Mouse (Mus musculus) midbrain, postnatal 0 days (tissue): Measurements from ENCODE around the gene Tsacc. TPM values are rescaled to one million over a fixed set of nuclear protein-coding genes. Genes with fewer than 3 reads are reported as not detected.

ENCODE experiments used
- ATAC-seq: fragments of 200-750 bp; cut with Nextera tagmentation; 2 replicates; pipeline ENCODE4 v1.8.0; 2017; ENCODE audit warnings: moderate number of reproducible peaks, mild to moderate bottlenecking, moderate TSS enrichment, moderate library complexity; ENCODE audit not compliant: low FRiP score
- DNase-seq: peaks from one replicate; pipeline ENCODE4 v3.0.0-alpha.2; 2015; ENCODE audit warnings: low spot score
- H3K27ac ChIP-seq: fragments of 300-500 bp; sonication (generic); 2 replicates; pipeline ENCODE4 v1.5.1; 2014; ENCODE audit warnings: low read depth, mild to moderate bottlenecking, low read length, mixed read lengths
- H3K27me3 ChIP-seq: fragments of 300-500 bp; sonication (generic); 2 replicates; pipeline ENCODE4 v1.6.1; 2014; ENCODE audit warnings: low read length, control low read depth, mixed read lengths; ENCODE audit not compliant: insufficient read depth
- H3K36me3 ChIP-seq: fragments of 300-500 bp; sonication (generic); 2 replicates; pipeline ENCODE4 v1.6.1; 2014; ENCODE audit warnings: low read length, control low read depth, mixed read lengths; ENCODE audit not compliant: insufficient read depth
- H3K4me1 ChIP-seq: fragments of 300-500 bp; sonication (generic); 2 replicates; pipeline ENCODE4 v1.6.1; 2014; ENCODE audit warnings: mild to moderate bottlenecking, control low read depth, antibody characterized with exemption, low read length, mixed read lengths; ENCODE audit not compliant: insufficient read depth
- H3K4me2 ChIP-seq: fragments of 300-500 bp; sonication (generic); 2 replicates; pipeline ENCODE4 v1.6.1; 2014; ENCODE audit warnings: low read depth, mild to moderate bottlenecking, low read length, mixed read lengths; ENCODE audit not compliant: poor library complexity, severe bottlenecking
- H3K4me3 ChIP-seq: fragments of 300-500 bp; sonication (generic); 2 replicates; pipeline ENCODE4 v1.5.1; 2014; ENCODE audit warnings: low read depth, mild to moderate bottlenecking, low read length, moderate library complexity
- H3K9ac ChIP-seq: fragments of 300-500 bp; sonication (generic); replicated peaks from 2 replicates; pipeline ENCODE4 v1.6.1; 2014; ENCODE audit warnings: mild to moderate bottlenecking, low read length, moderate library complexity, mixed read lengths; ENCODE audit not compliant: poor library complexity, severe bottlenecking
- H3K9me3 ChIP-seq: fragments of 300-500 bp; sonication (generic); 2 replicates; pipeline ENCODE4 v1.6.1; 2016; ENCODE audit warnings: low read length, control low read depth
- CTCF ChIP-seq: IDR thresholded peaks from 2 replicates; pipeline ENCODE4 v1.5.1; 2016; ENCODE audit warnings: antibody characterized with exemption, mild to moderate bottlenecking
- WGBS: fragments of 180-500 bp; shearing (Covaris S2); extraction: QIAGEN DNeasy Blood & Tissue Kit; methylation state at CpG from one replicate; pipeline ENCODE4 v1.1.7; 2014; 5-methylcytosine and 5-hydroxymethylcytosine counted together
- polyA plus RNA-seq: library from polyadenylated mRNA; unstranded; fragments of >200 nt; fragmentation: Nextera tagmentation; extraction: Ambion mirVana; gene quantifications from 2 replicates; pipeline ENCODE4 v1.2.1, GENCODE M21; 2015
- total RNA-seq: library from RNA; depleted of rRNA; stranded (reverse); fragments of >200 nt; gene quantifications from 2 replicates; pipeline ENCODE4 v1.2.3, GENCODE M21; 2014; rRNA removed

The Tsacc gene
- total and polyA plus RNA-seq, 2 experiments from 2014 or later, result 6.2 to 7.9 TPM

GRCm38 (mm10) chr3:88232851-88233649 is 63.7 kb downstream of the Tsacc start:
- Histone ChIP-seq H3K9me3 (no peaks in the 10 kb centered on the region), H3K36me3 (peaks cover 3% of the 10 kb centered on the region; the same call in 1 of the 2 replicates), H3K4me1 (no peaks in the 10 kb centered on the region), H3K27me3 (no peaks in the 10 kb centered on the region), H3K27ac (peak overlapping the region; percentile 60), H3K4me3 (no peak overlapping the region), H3K4me2 (no peak overlapping the region), H3K9ac (no peak overlapping the region)
- no peak for ATAC-seq
- TF ChIP-seq CTCF, result no peak
- DNase-seq, result no peak
- 17% methylated on average over 7 of the region's 7 CpGs for whole genome bisulfite sequencing

Other genes with a start within 250 kb of the Tsacc start
- gene Naxe, start 238.5 kb downstream of the Tsacc start, total RNA-seq, result 85.2 and 123 TPM in 2 replicates
- gene Naxe, start 238.5 kb downstream of the Tsacc start, polyA plus RNA-seq, result 166 and 176 TPM in 2 replicates
- not detected in 2 replicates for gene Ttc24, start 218.7 kb downstream of the Tsacc start, total RNA-seq
- gene Ttc24, start 218.7 kb downstream of the Tsacc start, polyA plus RNA-seq, result not detected in 2 replicates
- gene Iqgap3, start 215.0 kb downstream of the Tsacc start, total RNA-seq, result 3.1 and 5.4 TPM in 2 replicates
- gene Iqgap3, start 215.0 kb downstream of the Tsacc start, polyA plus RNA-seq, result 1.2 and 1.4 TPM in 2 replicates
- 45.5 and 59.6 TPM in 2 replicates for gene Mef2d, start 154.6 kb downstream of the Tsacc start, total RNA-seq
- 21.5 and 26.1 TPM in 2 replicates for gene Mef2d, start 154.6 kb downstream of the Tsacc start, polyA plus RNA-seq
- 0.94 and 1.0 TPM in 2 replicates for gene Rhbg, start 42.3 kb downstream of the Tsacc start, total RNA-seq
- gene Rhbg, start 42.3 kb downstream of the Tsacc start, polyA plus RNA-seq, result 0.21 and 0.41 TPM in 2 replicates
- not detected in 2 replicates for gene Gm38392, start 9.8 kb downstream of the Tsacc start, total RNA-seq
- gene Gm38392, start 9.8 kb downstream of the Tsacc start, polyA plus RNA-seq, result 0.20 and 0.21 TPM in 2 replicates
- 253 and 273 TPM in 2 replicates for gene Cct3, start 117 bp upstream of the Tsacc start, total RNA-seq
- gene Cct3, start 117 bp upstream of the Tsacc start, polyA plus RNA-seq, result 372 and 391 TPM in 2 replicates
- 28.5 and 39.2 TPM in 2 replicates for gene Glmp, start 28.0 kb upstream of the Tsacc start, total RNA-seq
- 106 and 109 TPM in 2 replicates for gene Glmp, start 28.0 kb upstream of the Tsacc start, polyA plus RNA-seq
- gene Tmem79, start 39.1 kb upstream of the Tsacc start, total RNA-seq, result 0.33 and 0.61 TPM in 2 replicates
- gene Tmem79, start 39.1 kb upstream of the Tsacc start, polyA plus RNA-seq, result 0.43 and 0.93 TPM in 2 replicates
- gene Smg5, start 39.3 kb upstream of the Tsacc start, total RNA-seq, result 86.7 and 112 TPM in 2 replicates
- 44.2 and 49.4 TPM in 2 replicates for gene Smg5, start 39.3 kb upstream of the Tsacc start, polyA plus RNA-seq
- gene Paqr6, start 67.6 kb upstream of the Tsacc start, total RNA-seq, result 4.5 and 13.5 TPM in 2 replicates
- 6.6 and 7.1 TPM in 2 replicates for gene Paqr6, start 67.6 kb upstream of the Tsacc start, polyA plus RNA-seq
- 0.38 TPM in 1 of 2 replicates, not detected in the other for gene Bglap3, start 75.7 kb upstream of the Tsacc start, total RNA-seq
- not detected in 2 replicates for gene Bglap3, start 75.7 kb upstream of the Tsacc start, polyA plus RNA-seq
- gene Bglap2, start 81.7 kb upstream of the Tsacc start, total RNA-seq, result not detected in 2 replicates
- gene Bglap2, start 81.7 kb upstream of the Tsacc start, polyA plus RNA-seq, result 0.51 TPM in 1 of 2 replicates, not detected in the other
- gene Bglap, start 87.5 kb upstream of the Tsacc start, total RNA-seq, result not detected in 2 replicates
- gene Bglap, start 87.5 kb upstream of the Tsacc start, polyA plus RNA-seq, result not detected in 2 replicates
- gene Pmf1, start 113.3 kb upstream of the Tsacc start, total RNA-seq, result 20.6 and 25.4 TPM in 2 replicates
- gene Pmf1, start 113.3 kb upstream of the Tsacc start, polyA plus RNA-seq, result 25.2 and 25.6 TPM in 2 replicates
- gene Slc25a44, start 128.1 kb upstream of the Tsacc start, total RNA-seq, result 62.5 and 63.8 TPM in 2 replicates
- 35.9 and 38.7 TPM in 2 replicates for gene Slc25a44, start 128.1 kb upstream of the Tsacc start, polyA plus RNA-seq
- 52.6 and 62.0 TPM in 2 replicates for gene Sema4a, start 164.2 kb upstream of the Tsacc start, total RNA-seq
- 42.1 and 44.2 TPM in 2 replicates for gene Sema4a, start 164.2 kb upstream of the Tsacc start, polyA plus RNA-seq
- 57.6 and 75.0 TPM in 2 replicates for gene Lmna, start 213.0 kb upstream of the Tsacc start, total RNA-seq
- 74.1 and 77.2 TPM in 2 replicates for gene Lmna, start 213.0 kb upstream of the Tsacc start, polyA plus RNA-seq
- gene Mex3a, start 235.4 kb upstream of the Tsacc start, total RNA-seq, result 56.9 and 58.2 TPM in 2 replicates
- 15.4 and 16.1 TPM in 2 replicates for gene Mex3a, start 235.4 kb upstream of the Tsacc start, polyA plus RNA-seq